ENCODE assay signal across 19 mouse cellular contexts in the genomic region with DNA sequence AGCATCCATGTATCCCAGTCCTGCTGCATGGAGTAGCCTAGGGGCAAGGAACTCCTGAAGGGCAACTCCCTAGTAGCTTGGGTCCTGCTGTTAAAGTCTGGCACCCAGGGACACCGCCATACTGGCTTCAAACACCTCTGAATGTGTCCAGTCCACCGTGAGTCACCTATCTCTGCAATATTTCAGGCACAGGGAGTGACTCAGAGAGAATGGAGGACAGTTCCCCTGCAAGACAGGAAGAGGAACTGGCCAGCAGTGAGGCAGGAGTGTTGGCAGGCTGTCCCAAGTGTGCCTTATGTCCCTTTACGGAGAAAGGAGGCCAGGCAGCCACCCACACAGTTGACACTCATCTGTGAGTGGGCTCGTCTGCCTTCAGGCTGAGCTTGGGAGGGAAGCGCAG. TPM values are rescaled to one million over a fixed set of nuclear protein-coding genes. Genes with fewer than 3 reads are reported as not detected.
A peak's percentile ranks its signal among the peaks of the same experiment; 100 is the strongest.
DNase-seq lines count a peak whose midpoint lies in the region; ATAC-seq and TF ChIP-seq lines count a peak whose summit lies in the region.
"Had no signal": no experiment of that assay in that cellular context is flagged by ENCODE, and none has a peak within 500 bp of the region (broad histone marks: within the 10 kb centered on the region; RNA-seq: fewer than 3 reads in every experiment).

No protein-coding gene starts in this region.

- no peaks in the 10 kb centered on the region for H3K9me3 ChIP-seq in heart, embryonic 12.5 days (replicated peaks)
- H3K9me3 ChIP-seq in liver, postnatal 0 days (ENCODE audit: low read length), result no peaks in the 10 kb centered on the region
- H3K9me3 ChIP-seq: embryonic facial prominence, embryonic 13.5 days; limb, embryonic 10.5 days; liver, embryonic 12.5 days; lung, embryonic 15.5 days had no signal

- no peak overlapping the region for H3K4me2 ChIP-seq in heart, embryonic 12.5 days
- no peak overlapping the region for H3K4me2 ChIP-seq in liver, postnatal 0 days (ENCODE audit: low read depth, low read length)
- H3K4me2 ChIP-seq: embryonic facial prominence, embryonic 13.5 days; liver, embryonic 12.5 days; lung, embryonic 15.5 days had no signal

- TF ChIP-seq EP300 in liver, postnatal 0 days (IDR thresholded peaks at IDR 0.05; ENCODE audit: low read depth), result no peak

- 64% methylated on average over 5 of the region's 5 CpGs for WGBS in heart, embryonic 12.5 days
- 53% methylated on average over 5 of the region's 5 CpGs for WGBS in liver, postnatal 0 days (ENCODE audit: insufficient replicate concordance)

- no peaks in the 10 kb centered on the region for H3K36me3 ChIP-seq in heart, embryonic 12.5 days
- no peaks in the 10 kb centered on the region for H3K36me3 ChIP-seq in liver, postnatal 0 days (replicated peaks; ENCODE audit: insufficient read depth, low read length)
- H3K36me3 ChIP-seq: embryonic facial prominence, embryonic 13.5 days; limb, embryonic 10.5 days; liver, embryonic 12.5 days; lung, embryonic 15.5 days had no signal

- no peaks in the 10 kb centered on the region for H3K4me1 ChIP-seq in heart, embryonic 12.5 days (replicated peaks)
- no peaks in the 10 kb centered on the region for H3K4me1 ChIP-seq in liver, postnatal 0 days (ENCODE audit: insufficient read depth)
- H3K4me1 ChIP-seq: embryonic facial prominence, embryonic 13.5 days; limb, embryonic 10.5 days; liver, embryonic 12.5 days; lung, embryonic 15.5 days had no signal

- H3K4me3 ChIP-seq in heart, embryonic 12.5 days, result no peak overlapping the region
- H3K4me3 ChIP-seq in liver, postnatal 0 days (ENCODE audit: low read depth, low read length), result no peak overlapping the region
- H3K4me3 ChIP-seq: embryonic facial prominence, embryonic 13.5 days; heart, adult 2 months; limb, embryonic 10.5 days; liver, embryonic 12.5 days; lung, embryonic 15.5 days had no signal

- no peak overlapping the region for H3K27ac ChIP-seq in heart, embryonic 12.5 days (ENCODE audit: poor library complexity, severe bottlenecking)
- no peak overlapping the region for H3K27ac ChIP-seq in liver, postnatal 0 days (ENCODE audit: low read depth)
- H3K27ac ChIP-seq: embryonic facial prominence, embryonic 13.5 days; heart, adult 2 months; limb, embryonic 10.5 days; liver, embryonic 12.5 days; lung, embryonic 15.5 days had no signal

- no peak overlapping the region for H3K9ac ChIP-seq in heart, embryonic 12.5 days
- no peak overlapping the region for H3K9ac ChIP-seq in liver, postnatal 0 days (replicated peaks)
- H3K9ac ChIP-seq: embryonic facial prominence, embryonic 13.5 days; forebrain, postnatal 0 days; liver, embryonic 12.5 days; lung, embryonic 15.5 days had no signal

- peak; percentile 71 for DNase-seq in heart, adult 11 months
- peak; percentile 62 for DNase-seq in 416B (ENCODE audit: low read depth)
- DNase-seq in adrenal gland, adult 2 months, result peak; percentile 38
- DNase-seq in liver, result no peak
- no peak for DNase-seq in liver, postnatal 0 days
- DNase-seq: cerebellum, adult 2 months; forebrain, postnatal 0 days; heart, adult 2 months; kidney, adult 9 months; kidney, postnatal 4 days; right cerebral cortex, postnatal 14 days; thymus, postnatal 36 days had no signal

- no peak for ATAC-seq in heart, embryonic 12.5 days (ENCODE audit: insufficient number of reproducible peaks, low FRiP score)
- peak; percentile 52; the same call in 1 of the 2 replicates for ATAC-seq in granulocyte monocyte progenitor cell, adult 5-6 weeks (replicated peaks; ENCODE audit: poor library complexity, severe bottlenecking)
- no peak for ATAC-seq in liver, postnatal 0 days
- ATAC-seq: forebrain, postnatal 0 days; inflammation-experienced regulatory T-cells, adult 6 months; liver, embryonic 12.5 days had no signal

- TF ChIP-seq CTCF in liver, postnatal 0 days (IDR thresholded peaks at IDR 0.05; ENCODE audit: low read depth), result no peak

- H3K27me3 ChIP-seq in heart, embryonic 12.5 days (replicated peaks), result no peaks in the 10 kb centered on the region
- no peaks in the 10 kb centered on the region for H3K27me3 ChIP-seq in liver, postnatal 0 days (ENCODE audit: insufficient read depth, low read length)
- H3K27me3 ChIP-seq: embryonic facial prominence, embryonic 13.5 days; liver, embryonic 12.5 days; lung, embryonic 15.5 days had no signal

RNA-seq across cellular contexts. Expression of a gene that starts 53.9 kb away (rescaled TPM):
- polyA plus RNA-seq in heart, embryonic 12.5 days (2016; fragmentation: Nextera tagmentation; extraction: Ambion mirVana), result 28.9 and 29.3 TPM in 2 replicates
- total RNA-seq in adrenal gland, adult 2 months (2021), result 10 to 100 TPM; 16.1 to 18.5 TPM
- polyA plus RNA-seq in adrenal gland, adult 2 months (2012; rRNA removed), result 2.4 and 2.6 TPM in 2 replicates
- 12.7 and 18.9 TPM in 2 replicates for total RNA-seq in granulocyte monocyte progenitor cell, adult 5-6 weeks (2014; fragmentation: Nextera tagmentation)
- 12.2 and 19.9 TPM in 2 replicates for total RNA-seq in granulocyte monocyte progenitor cell, adult 5-6 weeks (2017)
- 11.6 and 12.0 TPM in 2 replicates for polyA plus RNA-seq in liver, postnatal 0 days (2015; fragmentation: Nextera tagmentation; extraction: Ambion mirVana)

Comparison
In these comparisons a context has a peak if more than half of its experiments do, and no peak if none do; other contexts are left out.
1. DNase-seq: peak in heart, adult 11 months (single experiment), 416B (single experiment) and adrenal gland, adult 2 months (single experiment); none in liver (single experiment) and liver, postnatal 0 days (single experiment).